Mouse (Mus musculus) ES-Bruce4 (cell line): ENCODE measurements at regions not wholly inside any gene's neighbourhood (a gene's known extent, or its start where the extent isn't known, plus 50 kb on each side); places are given as distances from the start of the nearest gene placed in this dataset.

Experiments
- H3K27ac ChIP-seq: 2 replicates; pipeline ENCODE4 v1.5.1; 2012; ENCODE audit warnings: low read length, inconsistent platforms; ENCODE audit not compliant: insufficient read depth
- H3K27me3 ChIP-seq: 2 replicates; pipeline ENCODE4 v1.6.1; 2012; ENCODE audit warnings: mild to moderate bottlenecking, low read length, inconsistent platforms; ENCODE audit not compliant: control insufficient read depth, poor library complexity, insufficient read depth, severe bottlenecking
- H3K36me3 ChIP-seq: 2 replicates; pipeline ENCODE4 v1.6.1; 2012; ENCODE audit warnings: inconsistent platforms, mild to moderate bottlenecking, low read length, moderate library complexity; ENCODE audit not compliant: control insufficient read depth, poor library complexity, insufficient read depth, severe bottlenecking
- H3K4me1 ChIP-seq: one replicate; pipeline ENCODE4 v1.8.1; 2011; ENCODE audit warnings: low read length; ENCODE audit not compliant: control insufficient read depth, insufficient read depth
- H3K4me3 ChIP-seq: 2 replicates; pipeline ENCODE4 v1.5.1; 2011; ENCODE audit warnings: low read depth, mild to moderate bottlenecking, low read length
- H3K9ac ChIP-seq: 2 replicates; pipeline ENCODE4 v1.6.1; 2012; ENCODE audit warnings: low read depth, mild to moderate bottlenecking, inconsistent platforms; ENCODE audit not compliant: poor library complexity, severe bottlenecking
- H3K9me3 ChIP-seq: replicated peaks from 2 replicates; pipeline ENCODE4 v1.6.1; 2012; ENCODE audit warnings: mild to moderate bottlenecking, low read length, inconsistent platforms; ENCODE audit not compliant: control insufficient read depth, poor library complexity, insufficient read depth, severe bottlenecking
- CTCF ChIP-seq: IDR thresholded peaks from one replicate; pipeline ENCODE4 v1.8.1; 2011; ENCODE audit warnings: low read depth, low read length
- EP300 ChIP-seq: IDR thresholded peaks from 2 replicates; pipeline ENCODE4 v1.6.1; 2011; ENCODE audit warnings: low read depth, low read length; ENCODE audit not compliant: insufficient read depth
- POLR2A ChIP-seq: IDR thresholded peaks from one replicate; pipeline ENCODE4 v1.8.1; 2011; ENCODE audit warnings: low read length; ENCODE audit not compliant: insufficient read depth

- TF ChIP-seq CTCF (no peak), EP300 (no peak), POLR2A (no peak)
- no peaks in the 10 kb centered on the region for H3K4me1 ChIP-seq
- no peaks in the 10 kb centered on the region for H3K36me3 ChIP-seq
- H3K27me3 ChIP-seq, result no peaks in the 10 kb centered on the region
- peaks cover 5% of the 10 kb centered on the region for H3K9me3 ChIP-seq
- no peak overlapping the region for H3K27ac ChIP-seq
- H3K9ac ChIP-seq, result no peak overlapping the region
- H3K4me3 ChIP-seq, result no peak overlapping the region
Measured at GRCm38 (mm10) chr15:37133916-37134315, 126.3 kb upstream of the Zfp706 start.

GRCm38 (mm10) chr15:37127681-37128080 lies 120.1 kb upstream of the Zfp706 start:
- H3K9me3 ChIP-seq, result no peaks in the 10 kb centered on the region
- no peaks in the 10 kb centered on the region for H3K27me3 ChIP-seq
- no peak overlapping the region for H3K9ac ChIP-seq
- no peak for TF ChIP-seq CTCF
- TF ChIP-seq POLR2A, result no peak
- no peak for TF ChIP-seq EP300
- H3K4me1 ChIP-seq, result no peaks in the 10 kb centered on the region
- no peak overlapping the region for H3K4me3 ChIP-seq
- H3K36me3 ChIP-seq, result no peaks in the 10 kb centered on the region
- no peak overlapping the region for H3K27ac ChIP-seq

- no peaks in the 10 kb centered on the region for H3K27me3 ChIP-seq
Measured at GRCm38 (mm10) chr15:37127170-37127569, 119.6 kb upstream of the Zfp706 start.

GRCm38 (mm10) chr15:37125823-37126222 lies 118.2 kb upstream of the Zfp706 start:
- no peak for TF ChIP-seq POLR2A
- no peak for TF ChIP-seq CTCF
- TF ChIP-seq EP300, result no peak
- Histone ChIP-seq H3K4me1 (no peaks in the 10 kb centered on the region), H3K36me3 (no peaks in the 10 kb centered on the region), H3K4me3 (no peak overlapping the region), H3K27me3 (no peaks in the 10 kb centered on the region), H3K27ac (no peak overlapping the region), H3K9ac (no peak overlapping the region), H3K9me3 (no peaks in the 10 kb centered on the region)

More at GRCm38 (mm10) chr15:37127170-37127569, 119.6 kb upstream of the Zfp706 start:
- Histone ChIP-seq H3K27ac (no peak overlapping the region), H3K9me3 (no peaks in the 10 kb centered on the region), H3K9ac (no peak overlapping the region), H3K4me3 (no peak overlapping the region), H3K36me3 (no peaks in the 10 kb centered on the region), H3K4me1 (no peaks in the 10 kb centered on the region)
- TF ChIP-seq CTCF (no peak), EP300 (no peak), POLR2A (no peak)

GRCm38 (mm10) chr15:37124951-37125350 lies 117.4 kb upstream of the Zfp706 start:
- Histone ChIP-seq H3K27ac (no peak overlapping the region), H3K4me3 (no peak overlapping the region), H3K27me3 (no peaks in the 10 kb centered on the region), H3K9ac (no peak overlapping the region), H3K36me3 (no peaks in the 10 kb centered on the region), H3K9me3 (no peaks in the 10 kb centered on the region), H3K4me1 (no peaks in the 10 kb centered on the region)
- TF ChIP-seq POLR2A, result no peak
- TF ChIP-seq CTCF, result no peak
- TF ChIP-seq EP300, result no peak

GRCm38 (mm10) chr15:37124299-37124698 lies 116.7 kb upstream of the Zfp706 start:
- Histone ChIP-seq H3K9ac (no peak overlapping the region), H3K9me3 (no peaks in the 10 kb centered on the region), H3K36me3 (no peaks in the 10 kb centered on the region), H3K4me1 (no peaks in the 10 kb centered on the region), H3K27ac (no peak overlapping the region), H3K4me3 (no peak overlapping the region), H3K27me3 (no peaks in the 10 kb centered on the region)
- TF ChIP-seq CTCF (no peak), POLR2A (no peak), EP300 (no peak)
